Mouse (Mus musculus) midbrain, embryonic 15.5 days (tissue): Measurements from ENCODE around the gene Ccdc187. TPM values are rescaled to one million over a fixed set of nuclear protein-coding genes. Genes with fewer than 3 reads are reported as not detected.
A peak's percentile ranks its signal among the peaks of the same experiment; 100 is the strongest.

Source experiments
- ATAC-seq: fragments of 200-750 bp; cut with Nextera tagmentation; replicated peaks from 2 replicates; pipeline ENCODE4 v1.8.0; 2017; ENCODE audit warnings: moderate TSS enrichment
- H3K27ac ChIP-seq: fragments of 300-500 bp; sonication (generic); 2 replicates; pipeline ENCODE4 v1.5.1; 2015; ENCODE audit warnings: mild to moderate bottlenecking, inconsistent platforms
- H3K27me3 ChIP-seq: fragments of 300-500 bp; sonication (generic); replicated peaks from 2 replicates; pipeline ENCODE4 v1.6.1; 2015; ENCODE audit warnings: inconsistent platforms
- H3K36me3 ChIP-seq: fragments of 300-500 bp; sonication (generic); replicated peaks from 2 replicates; pipeline ENCODE4 v1.6.1; 2015; ENCODE audit warnings: inconsistent platforms
- H3K4me1 ChIP-seq: fragments of 300-500 bp; sonication (generic); 2 replicates; pipeline ENCODE4 v1.6.1; 2015; ENCODE audit warnings: inconsistent platforms
- H3K4me2 ChIP-seq: fragments of 300-500 bp; sonication (generic); 2 replicates; pipeline ENCODE4 v1.6.1; 2015; ENCODE audit warnings: inconsistent platforms, mild to moderate bottlenecking, moderate library complexity
- H3K4me3 ChIP-seq: fragments of 300-500 bp; sonication (generic); 2 replicates; pipeline ENCODE4 v1.5.1; 2015; ENCODE audit warnings: mild to moderate bottlenecking, inconsistent platforms
- H3K9ac ChIP-seq: fragments of 300-500 bp; sonication (generic); 2 replicates; pipeline ENCODE4 v1.6.1; 2015; ENCODE audit warnings: mild to moderate bottlenecking, inconsistent platforms
- H3K9me3 ChIP-seq: fragments of 300-500 bp; sonication (generic); 2 replicates; pipeline ENCODE4 v1.6.1; 2016; ENCODE audit warnings: inconsistent platforms
- WGBS: fragments of 180-500 bp; shearing (Covaris S2); methylation state at CpG from one replicate; pipeline ENCODE4 v1.1.7; 2015; ENCODE audit warnings: mixed read lengths; 5-methylcytosine and 5-hydroxymethylcytosine counted together
- polyA plus RNA-seq: library from polyadenylated mRNA; unstranded; fragments of >200 nt; fragmentation: Nextera tagmentation; extraction: Ambion mirVana; gene quantifications from 2 replicates; pipeline ENCODE4 v1.2.1, GENCODE M21; 2015

Gene Ccdc187
- polyA plus RNA-seq, 1 experiment from 2014 or later, result 0.25 TPM

GRCm38 (mm10) chr2:26298856-26299230 is 4.5 kb upstream of the Ccdc187 start:
- H3K36me3 ChIP-seq, result no peaks in the 10 kb centered on the region
- no peak; the same call in none of the 2 replicates for ATAC-seq
- H3K27ac ChIP-seq, result peak overlapping the region; percentile 81
- H3K9ac ChIP-seq, result peak overlapping the region; percentile 25; the same call in 1 of the 2 replicates
- peaks cover 44% of the 10 kb centered on the region for H3K4me1 ChIP-seq
- peak overlapping the region; percentile 38 for H3K4me2 ChIP-seq
- H3K4me3 ChIP-seq, result no peak overlapping the region
- whole genome bisulfite sequencing, result 3% methylated on average over 4 of the region's 4 CpGs
- H3K9me3 ChIP-seq, result no peaks in the 10 kb centered on the region
- no peaks in the 10 kb centered on the region for H3K27me3 ChIP-seq

- peak overlapping the region; percentile 81 for H3K27ac ChIP-seq
- H3K9ac ChIP-seq, result peak overlapping the region; percentile 25
- WGBS, result under 1% methylated on average over 10 of the region's 10 CpGs
- peak; percentile 87 for ATAC-seq
- H3K36me3 ChIP-seq, result no peaks in the 10 kb centered on the region
- H3K4me3 ChIP-seq, result 0 out of 2 replicates have a peak overlapping the region, but pooled peaks have one; percentile 2
- no peaks in the 10 kb centered on the region for H3K27me3 ChIP-seq
- H3K4me2 ChIP-seq, result peak overlapping the region; percentile 38
- peaks cover 44% of the 10 kb centered on the region for H3K4me1 ChIP-seq
- no peaks in the 10 kb centered on the region for H3K9me3 ChIP-seq
Observed at GRCm38 (mm10) chr2:26298208-26298855, 4.0 kb upstream of the Ccdc187 start.

GRCm38 (mm10) chr2:26296606-26297195 is 2.3 kb upstream of the Ccdc187 start:
- Histone ChIP-seq H3K27me3 (no peaks in the 10 kb centered on the region), H3K9ac (no peak overlapping the region), H3K36me3 (no peaks in the 10 kb centered on the region), H3K4me2 (no peak overlapping the region), H3K27ac (peak overlapping the region; percentile 81), H3K4me3 (no peak overlapping the region), H3K4me1 (peaks cover 44% of the 10 kb centered on the region), H3K9me3 (no peaks in the 10 kb centered on the region)
- WGBS, result 26% methylated on average over 6 of the region's 6 CpGs
- no peak for ATAC-seq

GRCm38 (mm10) chr2:26290133-26290532 is 4.2 kb downstream of the Ccdc187 start:
- Histone ChIP-seq H3K27me3 (no peaks in the 10 kb centered on the region), H3K9ac (no peak overlapping the region), H3K4me1 (no peaks in the 10 kb centered on the region), H3K9me3 (no peaks in the 10 kb centered on the region), H3K36me3 (no peaks in the 10 kb centered on the region), H3K4me2 (no peak overlapping the region), H3K4me3 (no peak overlapping the region), H3K27ac (no peak overlapping the region)
- WGBS, result 75% methylated on average over 5 of the region's 5 CpGs
- no peak for ATAC-seq

GRCm38 (mm10) chr2:26286391-26286790 is 8.0 kb downstream of the Ccdc187 start:
- H3K4me2 ChIP-seq, result no peak overlapping the region
- ATAC-seq, result no peak
- no peaks in the 10 kb centered on the region for H3K4me1 ChIP-seq
- H3K36me3 ChIP-seq, result no peaks in the 10 kb centered on the region
- no peak overlapping the region for H3K27ac ChIP-seq
- no peak overlapping the region for H3K4me3 ChIP-seq
- H3K9ac ChIP-seq, result no peak overlapping the region
- no peaks in the 10 kb centered on the region for H3K27me3 ChIP-seq
- no peaks in the 10 kb centered on the region for H3K9me3 ChIP-seq
- WGBS, result 75% methylated on average over 7 of the region's 7 CpGs

- no peaks in the 10 kb centered on the region for H3K9me3 ChIP-seq
- H3K4me1 ChIP-seq, result no peaks in the 10 kb centered on the region
- no peak overlapping the region for H3K4me3 ChIP-seq
- no peak overlapping the region for H3K27ac ChIP-seq
- H3K36me3 ChIP-seq, result no peaks in the 10 kb centered on the region
- ATAC-seq, result no peak
- no peaks in the 10 kb centered on the region for H3K27me3 ChIP-seq
- 66% methylated on average over 7 of the region's 7 CpGs for WGBS
- H3K9ac ChIP-seq, result no peak overlapping the region
- no peak overlapping the region for H3K4me2 ChIP-seq
Observed at GRCm38 (mm10) chr2:26285804-26286203, 8.6 kb downstream of the Ccdc187 start.

GRCm38 (mm10) chr2:26280594-26280993 is 13.8 kb downstream of the Ccdc187 start:
- H3K9ac ChIP-seq, result no peak overlapping the region
- H3K4me1 ChIP-seq, result no peaks in the 10 kb centered on the region
- no peak overlapping the region for H3K27ac ChIP-seq
- no peak for ATAC-seq
- H3K4me2 ChIP-seq, result no peak overlapping the region
- H3K4me3 ChIP-seq, result no peak overlapping the region
- no peaks in the 10 kb centered on the region for H3K9me3 ChIP-seq
- no peaks in the 10 kb centered on the region for H3K36me3 ChIP-seq
- 78% methylated on average over 11 of the region's 11 CpGs for WGBS
- H3K27me3 ChIP-seq, result no peaks in the 10 kb centered on the region

GRCm38 (mm10) chr2:26279712-26280111 is 14.6 kb downstream of the Ccdc187 start:
- ATAC-seq, result no peak
- WGBS, result 76% methylated on average over 3 of the region's 3 CpGs

GRCm38 (mm10) chr2:26273611-26274010 is 20.7 kb downstream of the Ccdc187 start:
- Histone ChIP-seq H3K27ac (no peak overlapping the region), H3K36me3 (no peaks in the 10 kb centered on the region), H3K9ac (no peak overlapping the region), H3K4me3 (no peak overlapping the region), H3K9me3 (no peaks in the 10 kb centered on the region), H3K27me3 (no peaks in the 10 kb centered on the region), H3K4me2 (no peak overlapping the region), H3K4me1 (no peaks in the 10 kb centered on the region)
- ATAC-seq, result peak; percentile 63; the same call in 1 of the 2 replicates
- 19% methylated on average over 7 of the region's 7 CpGs for WGBS

More at GRCm38 (mm10) chr2:26279712-26280111, 14.6 kb downstream of the Ccdc187 start:
- Histone ChIP-seq H3K9me3 (no peaks in the 10 kb centered on the region), H3K9ac (no peak overlapping the region), H3K27me3 (no peaks in the 10 kb centered on the region), H3K4me1 (no peaks in the 10 kb centered on the region), H3K4me2 (no peak overlapping the region), H3K36me3 (no peaks in the 10 kb centered on the region), H3K27ac (no peak overlapping the region), H3K4me3 (no peak overlapping the region)

- no peaks in the 10 kb centered on the region for H3K27me3 ChIP-seq
- WGBS, result 59% methylated on average over 3 of the region's 3 CpGs
Observed at GRCm38 (mm10) chr2:26268216-26268615, 26.1 kb downstream of the Ccdc187 start.

GRCm38 (mm10) chr2:26266066-26266742 is 28.2 kb downstream of the Ccdc187 start:
- Histone ChIP-seq H3K27me3 (no peaks in the 10 kb centered on the region), H3K4me1 (no peaks in the 10 kb centered on the region), H3K4me2 (no peak overlapping the region), H3K9ac (no peak overlapping the region), H3K4me3 (no peak overlapping the region), H3K36me3 (no peaks in the 10 kb centered on the region), H3K27ac (no peak overlapping the region), H3K9me3 (no peaks in the 10 kb centered on the region)
- 83% methylated on average over 10 of the region's 10 CpGs for WGBS
- ATAC-seq, result no peak

More at GRCm38 (mm10) chr2:26268216-26268615, 26.1 kb downstream of the Ccdc187 start:
- Histone ChIP-seq H3K9me3 (no peaks in the 10 kb centered on the region), H3K9ac (no peak overlapping the region), H3K4me1 (no peaks in the 10 kb centered on the region), H3K4me3 (no peak overlapping the region), H3K4me2 (no peak overlapping the region), H3K36me3 (no peaks in the 10 kb centered on the region), H3K27ac (no peak overlapping the region)
- ATAC-seq, result no peak

GRCm38 (mm10) chr2:26265095-26265494 is 29.3 kb downstream of the Ccdc187 start:
- no peak overlapping the region for H3K4me2 ChIP-seq
- no peaks in the 10 kb centered on the region for H3K4me1 ChIP-seq
- H3K9ac ChIP-seq, result no peak overlapping the region
- ATAC-seq, result no peak
- H3K27ac ChIP-seq, result no peak overlapping the region
- no peaks in the 10 kb centered on the region for H3K9me3 ChIP-seq
- H3K36me3 ChIP-seq, result no peaks in the 10 kb centered on the region
- 87% methylated on average over 2 of the region's 2 CpGs for WGBS
- H3K4me3 ChIP-seq, result no peak overlapping the region
- H3K27me3 ChIP-seq, result no peaks in the 10 kb centered on the region
